Mouse (Mus musculus) thymus, adult 2 months (tissue): ENCODE results near the gene Tuba3b.

ENCODE experiments used
- CTCF ChIP-seq: fragments of 200-500 bp; IDR thresholded peaks from 2 replicates; pipeline ENCODE4 v1.5.1; 2012; ENCODE audit warnings: mild to moderate bottlenecking, control low read depth, low read length, moderate library complexity, borderline replicate concordance; ENCODE audit not compliant: control insufficient read depth, poor library complexity, insufficient read depth; ENCODE audit errors: extremely low read depth
- POLR2A ChIP-seq: fragments of 200-500 bp; IDR thresholded peaks from 2 replicates; pipeline ENCODE4 v1.6.1; 2012; ENCODE audit warnings: mild to moderate bottlenecking, low read length, control low read depth, moderate library complexity; ENCODE audit not compliant: control insufficient read depth, poor library complexity, insufficient read depth; ENCODE audit errors: extremely low read depth

- TF ChIP-seq CTCF (no peak), POLR2A (no peak)
Measured at GRCm38 (mm10) chr6:145616402-145617229, 1.1 kb downstream of the Tuba3b start.
